Mouse (Mus musculus): ENCODE results near the gene Snd1.
A peak's percentile ranks its signal among the peaks of the same experiment; 100 is the strongest.

Gene Snd1

GRCm38 (mm10) chr6:28474839-28475238 is at the start of gene Snd1:
Snd1 (plus strand) TSS chr6:28475139.
- DNase-seq: no peak

DNA sequence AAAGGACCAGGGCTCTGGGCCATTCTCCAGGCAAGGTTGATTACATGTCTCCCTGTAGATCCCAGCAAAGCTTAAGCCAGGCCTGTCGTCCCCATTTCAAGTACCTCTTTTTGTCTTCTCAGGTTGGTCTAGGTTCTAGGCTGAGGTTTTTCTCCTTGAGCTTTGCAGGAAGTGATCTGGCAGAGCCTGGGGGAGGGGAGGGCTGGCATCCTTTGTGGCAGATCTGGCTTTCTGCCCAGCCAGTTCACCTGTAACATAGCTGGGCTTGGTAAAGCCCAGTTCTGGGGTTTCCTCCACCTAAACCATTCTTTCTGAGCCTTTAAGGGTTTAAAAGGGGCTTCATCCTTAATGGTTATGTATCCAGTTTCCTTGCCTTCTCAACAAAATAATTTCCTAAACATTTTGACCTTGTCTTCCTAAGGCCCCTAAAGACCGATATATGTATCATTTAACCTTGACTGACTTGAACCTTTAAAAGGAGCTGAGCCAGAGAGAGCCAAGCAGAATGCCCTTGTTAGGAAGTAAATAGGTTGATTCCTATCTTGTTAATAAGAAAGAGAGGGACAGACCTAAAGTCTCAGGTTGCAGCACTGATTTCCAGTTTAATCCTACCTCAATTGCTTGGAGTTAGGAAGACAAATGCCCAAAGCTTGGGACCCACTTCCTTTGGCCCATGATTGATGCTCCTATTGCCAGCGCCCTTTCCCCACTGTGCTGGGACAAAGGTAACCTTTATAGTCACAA is 47.7 kb upstream of the Snd1 start, which contains the start of gene Fscn3:
TSS of gene Fscn3 (plus strand) at position 694 of the 744 bp plus-strand sequence.
- no peak for DNase-seq

DNA sequence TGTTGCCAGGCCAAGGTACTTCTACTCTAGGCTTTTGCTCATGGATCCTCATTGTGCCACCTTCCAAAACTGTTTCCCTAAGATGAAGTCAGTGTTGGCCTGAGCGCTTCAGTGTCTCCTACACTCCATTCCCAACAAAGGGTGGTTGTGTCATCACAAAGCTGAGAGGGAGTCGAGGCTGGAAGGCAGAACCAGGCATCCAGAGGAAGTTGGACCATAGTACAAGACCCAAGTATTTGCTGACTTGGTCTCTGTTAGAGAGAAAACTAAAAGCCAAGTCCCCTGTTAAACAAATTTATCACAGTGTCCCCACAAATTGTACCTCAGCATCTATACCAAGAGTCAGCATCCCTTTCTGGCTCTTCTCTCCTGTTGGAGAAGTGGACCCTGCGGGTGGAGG is 46.6 kb upstream of the Snd1 start, which contains the start of gene Gcc1:
TSS of gene Gcc1 (minus strand) at position 101 of the 400 bp plus-strand sequence.
- no peak for DNase-seq

DNA sequence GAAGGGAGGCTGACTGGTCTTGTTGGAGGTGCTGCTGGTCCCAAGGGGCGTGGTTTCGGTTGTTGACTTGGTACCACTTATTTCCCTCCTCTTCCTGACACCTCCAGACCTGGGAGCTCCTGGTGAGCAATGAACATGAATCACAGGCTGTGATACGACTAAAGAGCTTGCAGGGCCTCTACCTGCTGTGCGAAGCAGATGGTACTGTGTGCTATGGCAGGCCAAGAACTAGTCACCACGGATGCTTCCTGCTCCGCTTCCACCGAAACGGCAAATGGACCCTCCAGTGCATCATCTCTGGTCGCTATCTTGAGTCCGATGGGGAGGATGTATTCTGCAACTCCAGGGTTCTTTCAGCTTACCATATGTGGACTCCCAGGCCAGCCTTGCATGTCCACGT is 45.1 kb upstream of the Snd1 start:
- no peak for DNase-seq

GRCm38 (mm10) chr6:28430795-28431537 is 44.0 kb upstream of the Snd1 start:
- no peak for DNase-seq

GRCm38 (mm10) chr6:28431538-28431855 is 43.4 kb upstream of the Snd1 start:
- DNase-seq: no peak

DNA sequence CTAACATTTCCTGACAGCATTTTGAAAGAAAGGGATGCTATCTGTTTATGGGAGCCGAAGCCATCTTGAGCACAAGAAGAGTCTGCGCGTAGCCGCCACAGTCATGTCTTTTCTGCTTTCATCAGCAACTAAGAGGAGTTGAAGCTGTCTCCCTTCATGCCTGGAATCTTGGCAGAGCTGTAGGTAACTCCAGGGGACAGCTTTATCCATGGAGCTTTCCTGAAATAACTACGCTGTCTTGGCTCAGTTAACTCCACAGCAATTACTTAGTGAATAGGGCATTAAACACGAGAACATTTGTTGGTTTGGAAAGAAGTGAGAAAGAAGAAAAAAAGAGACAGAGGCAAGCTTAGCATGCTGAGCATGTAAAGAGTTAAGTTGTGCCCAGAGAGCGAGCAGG is 27.0 kb upstream of the Snd1 start:
- no peak for DNase-seq

GRCm38 (mm10) chr6:28449253-28449652 is 25.7 kb upstream of the Snd1 start, which contains the start of gene Pax4:
Pax4 (minus strand) TSS chr6:28449353.
- DNase-seq: no peak

GRCm38 (mm10) chr6:28450481-28450880 is 24.5 kb upstream of the Snd1 start:
- DNase-seq: no peak

DNA sequence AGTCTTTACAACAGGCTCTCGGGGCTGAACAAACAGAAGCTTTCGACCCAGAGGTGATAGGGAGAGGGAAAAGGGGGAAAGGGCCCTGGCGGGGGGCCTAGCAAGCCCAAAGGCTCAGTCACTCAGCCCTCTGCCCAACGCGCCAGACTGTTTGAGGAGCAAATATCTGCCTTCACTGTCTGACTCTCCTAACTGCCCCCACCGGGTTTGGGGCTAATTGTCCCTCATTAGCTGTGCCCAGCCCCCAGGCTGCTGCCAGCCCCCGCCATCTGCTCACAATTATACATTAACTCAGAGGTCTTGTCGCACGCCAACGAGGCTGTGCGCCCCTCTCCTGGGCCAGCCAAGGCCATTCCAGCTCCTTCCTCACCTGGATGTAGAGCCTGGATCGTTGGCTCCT is 24.0 kb upstream of the Snd1 start:
- DNase-seq: no peak

GRCm38 (mm10) chr6:28459221-28459668 is 15.7 kb upstream of the Snd1 start:
- DNase-seq: no peak

- DNase-seq: peak; percentile 75
Observed at GRCm38 (mm10) chr6:28460534-28460933, 14.4 kb upstream of the Snd1 start.

DNA sequence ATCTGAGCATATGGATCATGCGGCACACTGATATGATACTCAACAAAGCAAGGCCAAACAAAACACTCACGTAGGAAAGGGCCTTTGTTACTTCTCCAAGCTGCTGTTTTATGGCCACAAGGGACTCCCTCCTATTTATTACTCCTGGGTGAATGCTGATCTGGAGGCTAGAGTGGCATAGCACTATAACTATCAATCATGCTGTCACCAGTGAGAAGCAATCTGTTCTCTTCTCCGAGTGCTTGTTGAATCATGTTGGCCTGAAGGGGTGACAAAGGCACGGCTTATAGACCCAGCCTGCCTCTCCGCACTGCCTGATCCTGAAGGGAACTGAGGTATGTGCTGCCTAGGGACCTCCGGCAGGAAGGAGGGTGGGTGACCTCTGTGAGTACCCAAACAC is 10.3 kb upstream of the Snd1 start:
- DNase-seq: no peak

GRCm38 (mm10) chr6:28470017-28470602 is 4.8 kb upstream of the Snd1 start:
- no peak for DNase-seq

GRCm38 (mm10) chr6:28470621-28471020 is 4.3 kb upstream of the Snd1 start:
- DNase-seq: no peak

DNA sequence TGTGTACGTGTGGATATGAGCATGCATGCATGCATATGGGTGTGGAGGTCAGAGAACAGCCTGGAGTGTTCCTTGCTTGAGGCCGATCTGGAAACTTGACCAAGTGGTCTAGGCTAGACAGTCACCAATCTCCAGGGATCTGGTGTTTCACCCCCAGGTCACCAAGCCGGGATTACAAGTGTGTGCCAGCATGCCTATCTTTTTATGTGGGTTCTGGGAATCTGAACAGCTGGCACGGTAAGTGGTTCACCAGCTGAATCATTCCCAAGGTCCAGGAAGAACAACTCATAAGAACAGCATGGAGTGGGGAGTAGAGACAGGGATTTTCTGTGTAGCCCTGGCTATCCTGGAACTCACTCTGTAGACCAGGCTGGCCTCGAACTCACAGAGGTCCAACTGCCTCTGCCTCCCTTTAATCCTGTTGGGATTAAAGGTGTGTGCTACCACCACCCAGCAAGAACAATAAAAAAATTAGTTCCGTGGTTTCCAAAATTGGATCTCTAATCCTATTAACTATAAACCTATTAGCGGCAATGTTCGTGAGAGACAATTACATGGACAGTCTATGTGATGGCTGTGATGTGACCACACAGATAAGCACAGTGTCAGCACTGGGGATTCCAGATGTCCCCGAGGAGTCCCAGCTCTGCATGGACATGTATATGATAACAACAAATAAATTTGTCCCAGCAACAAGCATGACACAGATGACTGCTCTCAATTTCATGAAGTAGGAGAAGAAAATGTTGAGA is 3.5 kb upstream of the Snd1 start:
- DNase-seq: no peak

GRCm38 (mm10) chr6:28474211-28474610 is 728 bp upstream of the Snd1 start:
- DNase-seq: no peak

DNA sequence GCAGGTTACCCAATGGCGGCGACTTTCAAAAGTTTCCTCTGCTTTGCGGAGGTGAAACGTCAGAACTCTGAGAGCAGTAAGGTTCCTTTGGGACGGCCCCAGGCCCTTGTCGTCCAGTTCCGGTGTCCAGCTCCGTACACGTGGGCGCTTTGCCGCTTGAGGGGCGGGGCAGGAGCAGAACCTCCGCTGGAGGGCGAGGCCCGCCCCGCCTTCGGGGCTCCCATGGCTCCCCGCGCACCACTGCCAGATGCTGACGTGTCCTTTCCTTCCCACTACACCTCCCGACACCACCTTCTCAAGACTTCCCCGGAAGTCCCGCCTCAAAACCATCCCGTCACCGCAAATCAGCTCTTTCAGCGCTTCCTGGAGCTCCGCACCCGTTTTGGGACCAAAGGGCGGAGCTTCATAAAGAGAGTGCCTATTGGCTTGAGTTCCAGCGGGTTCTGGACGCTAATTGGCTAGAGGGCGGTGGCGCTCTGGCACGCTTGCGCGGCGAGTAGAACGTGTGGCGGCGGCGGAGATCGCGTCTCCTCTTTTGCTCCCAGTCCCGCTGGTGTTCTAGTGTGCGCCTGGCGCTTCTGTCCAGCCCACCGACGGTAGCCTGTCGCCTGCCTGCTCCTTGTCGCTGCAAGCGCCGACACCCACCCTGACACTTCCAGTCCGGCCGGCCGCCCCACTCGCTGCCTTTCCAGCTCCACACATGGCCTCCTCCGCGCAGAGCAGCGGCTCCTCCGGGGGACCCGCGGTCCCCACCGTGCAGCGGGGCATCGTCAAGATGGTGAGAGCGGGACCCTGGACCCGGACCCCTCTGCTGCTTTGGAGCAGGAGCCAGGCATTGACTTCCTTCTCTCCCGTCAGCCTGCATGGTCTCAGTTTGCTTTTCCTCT is 5.2 kb downstream of the Snd1 start:
- peak; percentile 98 for DNase-seq

DNA sequence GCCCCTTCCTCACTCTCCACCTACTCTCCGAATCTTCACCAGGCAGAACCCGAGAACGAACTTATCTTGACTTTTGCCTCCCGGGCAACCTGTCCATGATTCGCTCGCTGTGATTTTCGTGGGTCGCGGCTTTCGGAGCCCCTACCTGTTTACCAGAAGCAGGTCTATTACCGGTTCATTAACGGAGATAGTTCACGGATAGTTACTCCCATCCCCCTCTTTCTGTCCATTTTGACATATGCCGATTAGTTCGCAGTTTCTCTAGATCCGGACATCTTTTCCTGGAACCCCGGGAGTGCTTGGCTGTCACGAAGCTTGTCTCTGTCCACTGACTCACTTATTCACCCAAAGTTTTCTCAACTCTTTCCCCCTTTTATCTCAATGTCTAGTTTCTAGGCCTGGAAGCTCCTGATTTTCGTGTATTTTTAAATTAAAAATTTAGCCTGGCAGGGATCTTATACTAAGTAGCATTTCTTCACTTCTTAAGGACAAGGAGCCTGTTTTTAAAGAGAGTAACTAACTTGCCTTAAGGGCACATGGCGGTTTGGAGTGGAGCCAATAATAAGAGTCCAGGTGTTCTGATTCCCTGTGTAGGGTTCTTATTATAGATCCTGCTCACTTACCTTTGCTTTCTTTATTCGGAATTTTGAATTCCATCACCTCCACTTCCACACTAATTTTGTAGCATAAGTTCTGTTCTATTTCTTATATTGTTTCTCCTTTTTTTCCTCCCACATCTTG is 6.0 kb downstream of the Snd1 start:
- DNase-seq: no peak

GRCm38 (mm10) chr6:28482711-28483315 is 7.9 kb downstream of the Snd1 start:
- DNase-seq: no peak

DNA sequence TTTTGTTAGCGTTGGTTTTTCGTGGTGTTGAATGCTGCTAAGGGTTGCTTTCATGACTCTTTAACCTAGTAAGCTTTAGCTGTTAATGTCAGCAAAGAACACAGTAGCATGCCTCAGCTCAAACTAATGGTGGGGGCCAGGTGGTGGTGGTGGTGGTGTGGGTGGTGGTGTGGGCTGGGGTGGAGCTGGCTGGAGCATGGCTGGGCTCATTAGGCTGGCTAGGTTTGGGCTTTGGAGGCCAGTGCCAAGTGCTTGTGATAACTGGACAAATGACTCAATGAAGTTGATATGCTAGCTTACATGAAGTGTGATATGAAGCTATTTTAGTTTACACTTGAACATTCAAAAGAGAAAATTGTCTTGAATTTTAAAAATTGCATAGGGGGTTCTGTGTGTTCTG is 11.1 kb downstream of the Snd1 start:
- DNase-seq: no peak
